Mouse (Mus musculus): ENCODE measurements at regions not wholly inside any gene's neighbourhood (a gene's known extent, or its start where the extent isn't known, plus 50 kb on each side); places are given as distances from the start of the nearest gene placed in this dataset.

DNA sequence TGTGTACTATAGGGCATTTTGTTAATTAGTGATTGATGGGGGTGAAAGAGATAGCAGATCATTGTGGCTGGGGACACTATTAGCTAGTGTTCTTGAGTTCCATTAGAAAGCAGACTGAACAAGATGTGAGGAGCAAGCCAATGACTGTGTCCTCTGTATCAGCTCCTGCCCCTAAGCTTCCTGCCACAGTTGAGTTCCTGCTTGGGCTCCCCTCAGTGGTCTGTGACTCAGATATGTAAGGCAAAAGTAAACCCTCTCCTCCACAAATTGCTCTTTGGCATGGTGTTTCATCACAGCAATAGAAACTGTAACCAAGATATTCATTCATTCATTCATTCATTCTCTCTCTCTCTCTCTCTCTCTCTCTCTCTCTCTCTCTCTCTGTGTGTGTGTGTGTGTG is 169.7 kb upstream of the Rasa1 start:
- TF ChIP-seq EP300 (optimal IDR thresholded peaks at IDR 0.05): no peak
- no peak for TF ChIP-seq CTCF (IDR thresholded peaks at IDR 0.05; ENCODE audit: low read depth)
- H3K9me3 ChIP-seq (ENCODE audit: control insufficient read depth, low read length): no peaks in the 10 kb centered on the region
- H3K4me1 ChIP-seq (replicated peaks; ENCODE audit: control insufficient read depth, insufficient read depth): no peaks in the 10 kb centered on the region
- no peak overlapping the region for H3K27ac ChIP-seq (replicated peaks)
- no peak for DNase-seq (ENCODE audit: low spot score)
- no peak overlapping the region for H3K4me2 ChIP-seq (replicated peaks; ENCODE audit: low read depth)
- no peaks in the 10 kb centered on the region for H3K36me3 ChIP-seq (ENCODE audit: control insufficient read depth, insufficient read depth, low read length)
- no peak for ATAC-seq (ENCODE audit: low FRiP score, low TSS enrichment)
- H3K27me3 ChIP-seq (ENCODE audit: control insufficient read depth, insufficient read depth, low read length): no peaks in the 10 kb centered on the region
- no peak overlapping the region for H3K9ac ChIP-seq (ENCODE audit: low read length)
- H3K4me3 ChIP-seq (ENCODE audit: low read depth, low read length): no peak overlapping the region

DNA sequence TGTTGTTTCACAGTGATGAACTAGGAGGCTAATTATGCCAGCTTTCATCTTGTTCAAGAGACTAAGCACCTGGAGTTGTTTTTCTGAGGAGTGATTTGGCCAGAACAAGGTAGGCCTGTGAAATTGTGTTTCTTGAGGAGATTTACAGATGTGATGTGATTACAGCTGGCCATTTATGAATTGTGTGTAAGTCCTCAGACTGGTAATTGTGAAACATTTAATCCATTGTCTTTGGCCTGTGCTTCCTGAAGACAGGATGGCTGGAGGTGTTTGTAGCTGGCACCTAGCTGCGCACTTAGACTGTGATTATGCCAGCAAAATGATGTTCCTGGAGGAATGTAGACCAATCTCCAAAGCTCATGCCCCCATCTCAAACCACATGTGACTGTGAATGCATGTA is 150.7 kb upstream of the Rasa1 start:
- Histone ChIP-seq H3K9me3 (ENCODE audit: control insufficient read depth, low read length) (no peaks in the 10 kb centered on the region), H3K27me3 (ENCODE audit: control insufficient read depth, insufficient read depth, low read length) (no peaks in the 10 kb centered on the region), H3K4me2 (replicated peaks; ENCODE audit: low read depth) (no peak overlapping the region), H3K4me3 (ENCODE audit: low read depth, low read length) (no peak overlapping the region), H3K9ac (ENCODE audit: low read length) (no peak overlapping the region), H3K4me1 (replicated peaks; ENCODE audit: control insufficient read depth, insufficient read depth) (no peaks in the 10 kb centered on the region), H3K36me3 (ENCODE audit: control insufficient read depth, insufficient read depth, low read length) (no peaks in the 10 kb centered on the region), H3K27ac (replicated peaks) (no peak overlapping the region)
- TF ChIP-seq CTCF (IDR thresholded peaks at IDR 0.05; ENCODE audit: low read depth) (no peak), EP300 (optimal IDR thresholded peaks at IDR 0.05) (no peak)
- ATAC-seq (ENCODE audit: low FRiP score, low TSS enrichment): no peak
- DNase-seq (ENCODE audit: low spot score): no peak
- 88% methylated on average over 1 of the region's 1 CpGs for WGBS

DNA sequence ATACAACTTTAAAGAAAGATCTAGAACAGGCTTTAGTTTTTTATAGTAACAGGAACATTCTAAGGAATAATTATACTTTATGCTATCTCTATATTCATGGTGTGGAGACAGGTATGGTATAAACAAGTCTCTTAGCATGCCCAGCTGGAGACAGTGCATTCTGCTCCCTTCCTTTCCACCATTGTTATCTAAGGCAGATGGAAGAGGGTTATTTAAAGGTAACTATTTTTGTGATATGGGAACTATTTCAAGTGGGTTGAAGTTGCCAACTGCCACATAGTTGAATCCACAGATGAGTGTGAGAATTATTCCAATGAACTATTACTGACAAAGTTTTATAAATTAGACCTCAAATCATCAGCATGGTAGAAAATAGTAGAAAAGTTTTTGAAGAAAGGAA is 148.9 kb upstream of the Rasa1 start:
- DNase-seq (ENCODE audit: low spot score): no peak
- no peaks in the 10 kb centered on the region for H3K4me1 ChIP-seq (replicated peaks; ENCODE audit: control insufficient read depth, insufficient read depth)
- H3K9me3 ChIP-seq (ENCODE audit: control insufficient read depth, low read length): no peaks in the 10 kb centered on the region
- no peak for TF ChIP-seq EP300 (optimal IDR thresholded peaks at IDR 0.05)
- TF ChIP-seq CTCF (IDR thresholded peaks at IDR 0.05; ENCODE audit: low read depth): no peak
- no peak overlapping the region for H3K27ac ChIP-seq (replicated peaks)
- H3K36me3 ChIP-seq (ENCODE audit: control insufficient read depth, insufficient read depth, low read length): no peaks in the 10 kb centered on the region
- no peaks in the 10 kb centered on the region for H3K27me3 ChIP-seq (ENCODE audit: control insufficient read depth, insufficient read depth, low read length)
- ATAC-seq (ENCODE audit: low FRiP score, low TSS enrichment): no peak
- H3K9ac ChIP-seq (ENCODE audit: low read length): no peak overlapping the region
- H3K4me2 ChIP-seq (replicated peaks; ENCODE audit: low read depth): no peak overlapping the region
- no peak overlapping the region for H3K4me3 ChIP-seq (ENCODE audit: low read depth, low read length)

DNA sequence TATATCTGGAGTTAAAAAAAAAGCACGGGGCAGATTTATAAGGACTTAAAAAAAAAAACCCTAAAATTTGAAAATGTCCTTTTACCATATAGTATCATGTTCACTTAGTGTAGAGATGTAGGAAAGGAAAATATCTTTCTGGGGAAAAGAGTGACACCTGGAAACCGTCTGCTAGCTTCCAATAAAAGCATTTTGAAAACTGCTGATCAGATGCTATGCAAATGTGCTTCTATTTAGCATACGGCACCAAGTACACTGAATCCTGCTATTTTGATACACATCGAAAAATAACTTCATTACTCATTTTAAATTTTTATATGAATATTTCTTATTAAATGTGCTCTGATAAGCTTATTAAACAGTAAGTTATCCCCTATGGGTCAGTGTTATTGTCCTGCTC is 148.1 kb upstream of the Rasa1 start:
- Histone ChIP-seq H3K9ac (ENCODE audit: low read length) (no peak overlapping the region), H3K27me3 (ENCODE audit: control insufficient read depth, insufficient read depth, low read length) (no peaks in the 10 kb centered on the region), H3K27ac (replicated peaks) (no peak overlapping the region), H3K9me3 (ENCODE audit: control insufficient read depth, low read length) (no peaks in the 10 kb centered on the region), H3K4me2 (replicated peaks; ENCODE audit: low read depth) (no peak overlapping the region), H3K4me1 (replicated peaks; ENCODE audit: control insufficient read depth, insufficient read depth) (no peaks in the 10 kb centered on the region), H3K4me3 (ENCODE audit: low read depth, low read length) (no peak overlapping the region), H3K36me3 (ENCODE audit: control insufficient read depth, insufficient read depth, low read length) (no peaks in the 10 kb centered on the region)
- no peak for DNase-seq (ENCODE audit: low spot score)
- no peak for ATAC-seq (ENCODE audit: low FRiP score, low TSS enrichment)
- TF ChIP-seq EP300 (optimal IDR thresholded peaks at IDR 0.05) (no peak), CTCF (IDR thresholded peaks at IDR 0.05; ENCODE audit: low read depth) (no peak)
- 85% methylated on average over 4 of the region's 4 CpGs for WGBS

DNA sequence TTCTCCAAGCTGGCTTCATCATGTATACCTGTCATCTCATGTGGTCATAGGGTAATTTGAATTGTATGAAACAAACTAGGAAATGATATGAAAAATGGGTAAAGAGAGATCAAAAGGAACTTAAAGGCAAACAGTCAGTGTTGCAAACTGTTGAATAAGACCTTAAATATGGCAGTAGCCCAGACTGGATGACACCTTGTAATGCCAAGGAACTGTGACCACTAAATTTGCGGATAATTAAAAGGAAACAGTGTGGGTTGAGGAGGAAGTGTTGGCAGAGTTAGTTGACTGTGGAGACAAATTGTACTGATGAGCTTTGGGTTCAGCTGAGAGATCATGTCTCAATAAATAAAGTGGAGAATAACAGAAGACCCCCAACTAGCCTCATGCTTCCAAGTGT is 147.3 kb upstream of the Rasa1 start:
- TF ChIP-seq EP300 (optimal IDR thresholded peaks at IDR 0.05) (no peak), CTCF (IDR thresholded peaks at IDR 0.05; ENCODE audit: low read depth) (no peak)
- no peaks in the 10 kb centered on the region for H3K9me3 ChIP-seq (ENCODE audit: control insufficient read depth, low read length)
- ATAC-seq (ENCODE audit: low FRiP score, low TSS enrichment): no peak
- no peaks in the 10 kb centered on the region for H3K27me3 ChIP-seq (ENCODE audit: control insufficient read depth, insufficient read depth, low read length)
- no peak overlapping the region for H3K27ac ChIP-seq (replicated peaks)
- WGBS: 78% methylated on average over 1 of the region's 1 CpGs
- no peak overlapping the region for H3K4me2 ChIP-seq (replicated peaks; ENCODE audit: low read depth)
- no peak overlapping the region for H3K4me3 ChIP-seq (ENCODE audit: low read depth, low read length)
- no peak for DNase-seq (ENCODE audit: low spot score)
- H3K9ac ChIP-seq (ENCODE audit: low read length): no peak overlapping the region
- no peaks in the 10 kb centered on the region for H3K4me1 ChIP-seq (replicated peaks; ENCODE audit: control insufficient read depth, insufficient read depth)
- H3K36me3 ChIP-seq (ENCODE audit: control insufficient read depth, insufficient read depth, low read length): no peaks in the 10 kb centered on the region

DNA sequence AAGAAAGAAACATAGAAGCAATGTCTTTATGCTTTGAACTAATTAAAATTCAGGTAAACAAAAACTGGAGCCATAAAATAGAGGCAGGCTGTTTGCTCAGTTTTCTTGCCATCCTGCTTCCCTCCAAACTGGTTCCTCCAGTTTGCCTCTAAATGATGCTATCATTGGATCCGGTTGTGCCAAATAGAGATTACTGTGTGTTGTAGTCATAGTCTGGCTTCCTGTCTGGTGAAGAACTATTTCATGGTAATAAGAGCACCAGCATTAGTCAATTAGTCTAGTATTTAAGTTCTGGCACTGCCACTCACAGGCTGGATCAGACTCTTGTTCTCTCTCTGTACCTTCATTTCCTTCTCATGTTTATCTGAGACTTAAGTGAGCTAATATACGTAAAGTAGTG is 141.9 kb upstream of the Rasa1 start:
- DNase-seq (ENCODE audit: low spot score) (no peak), ATAC-seq (ENCODE audit: low FRiP score, low TSS enrichment) (no peak)
- Histone ChIP-seq H3K27me3 (ENCODE audit: control insufficient read depth, insufficient read depth, low read length) (no peaks in the 10 kb centered on the region), H3K9ac (ENCODE audit: low read length) (no peak overlapping the region), H3K4me3 (ENCODE audit: low read depth, low read length) (no peak overlapping the region), H3K4me2 (replicated peaks; ENCODE audit: low read depth) (no peak overlapping the region), H3K36me3 (ENCODE audit: control insufficient read depth, insufficient read depth, low read length) (no peaks in the 10 kb centered on the region), H3K27ac (replicated peaks) (no peak overlapping the region), H3K9me3 (ENCODE audit: control insufficient read depth, low read length) (no peaks in the 10 kb centered on the region), H3K4me1 (replicated peaks; ENCODE audit: control insufficient read depth, insufficient read depth) (no peaks in the 10 kb centered on the region)
- TF ChIP-seq CTCF (IDR thresholded peaks at IDR 0.05; ENCODE audit: low read depth) (no peak), EP300 (optimal IDR thresholded peaks at IDR 0.05) (no peak)
- 49% methylated on average over 2 of the region's 2 CpGs for WGBS
